Mouse (Mus musculus): Measurements from ENCODE around the gene Lamtor3.
"Not testable (repeated sequence)": the region's sequence is repeated elsewhere in the genome, so short reads cannot be mapped to it uniquely, and the experiment has no call there.

Lamtor3 gene

DNA sequence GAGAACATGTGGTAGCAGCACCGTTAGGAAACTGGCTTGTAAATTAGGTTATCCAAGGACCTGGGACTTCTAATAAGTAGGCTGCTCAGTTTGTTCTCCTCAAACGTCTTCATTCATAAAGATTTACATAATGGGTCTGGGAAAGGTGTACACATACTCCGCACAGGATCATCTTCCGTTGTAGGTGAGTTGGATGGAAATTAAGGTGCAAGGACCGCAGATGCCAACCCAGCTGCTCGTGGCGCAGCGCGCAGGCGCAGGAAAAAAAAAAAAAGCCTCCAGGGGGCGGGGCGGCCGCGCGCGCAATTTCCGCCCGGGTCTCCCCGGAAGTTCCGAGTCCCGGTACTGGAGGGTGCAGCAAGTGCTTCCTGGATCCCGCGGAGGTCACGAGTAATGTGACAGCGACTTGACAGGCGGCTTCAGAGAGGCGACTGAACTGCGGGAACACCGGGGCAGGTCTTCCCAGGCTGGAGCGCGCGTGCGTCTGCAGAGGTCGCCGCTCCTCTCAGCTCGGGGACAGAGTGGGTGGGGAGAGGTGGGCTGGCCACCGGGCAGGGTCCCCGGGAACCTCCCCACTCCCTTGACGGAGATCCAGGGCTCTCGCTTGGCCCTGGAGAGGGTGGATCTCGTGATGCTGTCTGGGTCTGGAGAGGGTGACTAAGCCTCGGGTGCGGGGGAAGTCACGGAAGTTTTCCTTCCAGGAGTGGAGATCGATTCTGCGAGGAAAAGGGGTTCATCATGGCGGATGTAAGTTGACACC is at the start of gene Lamtor3:
Lamtor3 (plus strand) TSS at position 335 of the 760 bp plus-strand sequence.
- DNase-seq: peak; percentile 91

DNA sequence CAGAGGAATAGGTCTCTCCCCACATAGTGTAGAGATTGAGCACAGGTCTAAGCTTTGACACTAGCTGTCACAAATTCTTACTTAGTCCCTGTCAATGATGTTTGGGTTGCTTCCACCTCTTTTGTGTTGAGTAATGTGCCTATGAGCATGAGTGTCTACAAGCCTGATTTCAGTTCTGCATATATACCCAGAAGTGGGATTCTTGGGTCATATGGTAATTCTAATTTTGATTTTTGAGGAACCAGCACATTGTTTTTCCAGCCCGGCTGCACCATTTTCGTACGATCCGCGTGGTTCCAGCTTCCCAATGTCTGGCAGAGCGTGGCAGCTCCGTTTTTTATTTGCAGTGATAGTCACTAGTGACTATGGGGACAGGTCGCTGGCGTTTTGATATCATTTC is 48.9 kb upstream of the Lamtor3 start:
- no peak for DNase-seq

DNA sequence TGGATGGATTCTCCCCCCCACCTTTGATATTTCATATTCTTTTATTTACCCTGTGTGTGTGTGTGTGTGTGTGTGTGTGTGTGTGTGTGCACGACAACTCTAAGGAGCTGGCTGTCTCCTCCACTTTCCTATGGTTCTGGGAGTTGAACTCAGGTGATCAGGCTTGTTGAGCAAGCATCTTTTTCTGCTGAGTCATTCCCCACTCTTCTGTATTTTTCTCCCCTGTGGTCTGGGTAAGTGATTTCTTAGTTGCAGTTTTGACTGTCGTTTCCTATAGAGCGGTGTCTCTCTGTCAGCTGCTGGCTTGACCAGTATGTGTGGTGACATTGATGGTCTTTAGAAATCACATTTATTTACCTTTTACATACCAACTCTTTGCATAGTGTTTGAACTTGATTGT is 39.0 kb upstream of the Lamtor3 start:
- no peak for DNase-seq

DNA sequence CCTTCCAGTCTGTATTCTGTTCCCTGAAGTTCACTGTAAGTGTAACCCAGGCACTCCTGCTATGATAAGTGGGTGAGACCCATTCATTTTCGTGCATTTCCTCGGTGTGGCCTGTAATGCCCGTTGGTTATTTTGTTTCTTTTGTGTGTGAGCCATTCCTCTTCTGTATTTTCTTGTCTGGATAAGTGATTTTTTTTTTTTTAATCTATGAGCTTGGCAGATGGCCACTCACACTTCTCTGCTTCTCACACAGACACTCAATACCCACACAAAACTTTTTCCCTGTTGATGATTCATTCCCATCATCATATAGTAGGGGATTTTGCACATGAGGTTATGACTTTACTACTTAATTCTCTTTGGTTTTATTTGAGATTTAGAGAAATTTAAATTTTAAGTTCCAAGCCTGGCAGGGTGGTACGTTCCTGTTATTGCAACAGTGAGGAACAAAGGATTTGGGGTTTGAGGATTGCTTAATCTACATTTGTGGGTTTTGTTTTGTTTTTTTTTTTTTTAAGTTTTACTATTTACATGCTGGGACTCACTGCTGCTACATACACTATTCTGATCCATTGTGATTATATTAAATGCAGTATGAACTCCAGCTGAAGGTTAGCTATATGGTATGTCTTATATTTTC is 38.1 kb upstream of the Lamtor3 start:
- no peak for DNase-seq

DNA sequence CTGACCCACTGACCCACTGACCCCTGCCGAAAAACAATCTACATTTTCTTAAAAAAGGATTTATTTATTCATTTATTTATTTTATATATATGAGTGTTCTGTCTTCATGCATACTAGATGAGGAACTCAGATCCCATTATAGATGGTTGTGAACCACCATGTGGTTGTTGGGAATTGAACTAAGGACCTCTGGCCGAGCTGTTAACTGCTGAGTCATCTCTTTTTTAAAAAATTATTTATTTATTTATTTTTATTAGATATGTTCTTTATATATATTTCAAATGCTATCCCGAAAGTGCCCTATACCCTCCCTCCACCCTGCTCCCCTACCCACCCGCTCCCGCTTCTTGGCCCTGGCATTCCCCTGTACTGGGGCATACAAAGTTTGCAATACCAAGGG is 37.2 kb upstream of the Lamtor3 start:
- DNase-seq: no peak

DNA sequence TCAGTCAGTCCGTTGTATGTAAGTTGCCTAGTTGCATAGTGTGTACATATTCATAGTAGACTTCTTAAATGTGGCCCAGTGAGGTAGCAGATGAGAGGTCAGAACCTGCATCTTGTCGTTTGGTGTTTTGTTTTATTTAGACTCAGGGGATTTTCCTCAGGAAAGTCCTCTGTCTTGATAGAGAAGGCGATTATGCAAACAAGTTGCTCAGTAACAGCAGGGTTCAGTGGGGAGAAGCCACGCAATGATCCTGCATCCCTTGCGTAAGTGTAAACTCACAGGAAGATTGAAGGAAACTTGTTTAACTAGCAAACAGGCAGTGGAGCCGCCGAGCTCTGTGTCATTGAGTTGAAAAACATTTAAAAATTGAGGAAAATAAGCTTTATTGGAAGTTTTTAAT is 30.3 kb upstream of the Lamtor3 start:
- no peak for DNase-seq

DNA sequence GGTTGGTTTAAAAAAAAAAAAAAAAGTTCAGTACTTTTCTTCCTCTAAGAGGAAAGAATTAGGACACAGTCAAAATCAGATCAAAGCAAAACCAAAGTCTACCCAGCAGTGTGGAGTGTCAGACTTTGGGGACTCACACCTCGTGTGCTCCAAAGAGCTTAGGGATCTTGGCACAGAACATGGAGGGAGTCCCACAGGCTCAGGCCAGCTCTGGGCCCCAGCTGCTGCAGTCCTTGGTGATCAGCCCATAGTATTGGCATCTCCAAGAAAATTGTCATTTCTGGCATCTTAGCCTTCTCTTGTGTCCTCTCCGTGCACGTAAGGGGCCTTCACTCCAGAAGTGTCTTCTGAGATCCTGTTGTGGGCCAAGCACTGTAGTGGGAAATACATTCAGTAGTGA is 27.2 kb upstream of the Lamtor3 start:
- no peak for DNase-seq

DNA sequence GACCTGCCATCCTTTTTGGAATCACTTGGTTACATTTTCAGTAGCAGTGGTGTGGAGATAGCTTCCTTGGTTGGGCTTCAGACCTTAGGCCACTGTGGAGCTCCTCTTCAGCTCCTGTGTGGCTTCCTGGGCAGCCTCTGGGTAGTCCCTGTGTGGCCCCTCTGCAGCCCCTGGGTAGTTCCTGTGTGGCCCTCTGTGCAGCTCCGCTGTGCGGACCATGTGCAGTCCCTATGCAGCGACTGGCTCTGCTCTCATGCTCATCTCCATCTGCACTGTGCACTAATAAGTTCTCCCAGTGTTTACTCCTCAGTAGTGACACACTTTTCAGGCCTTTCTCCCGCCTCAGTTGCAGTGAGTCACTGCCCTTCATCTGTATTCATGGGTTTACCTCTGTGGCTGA is 26.2 kb upstream of the Lamtor3 start:
- DNase-seq: no peak

DNA sequence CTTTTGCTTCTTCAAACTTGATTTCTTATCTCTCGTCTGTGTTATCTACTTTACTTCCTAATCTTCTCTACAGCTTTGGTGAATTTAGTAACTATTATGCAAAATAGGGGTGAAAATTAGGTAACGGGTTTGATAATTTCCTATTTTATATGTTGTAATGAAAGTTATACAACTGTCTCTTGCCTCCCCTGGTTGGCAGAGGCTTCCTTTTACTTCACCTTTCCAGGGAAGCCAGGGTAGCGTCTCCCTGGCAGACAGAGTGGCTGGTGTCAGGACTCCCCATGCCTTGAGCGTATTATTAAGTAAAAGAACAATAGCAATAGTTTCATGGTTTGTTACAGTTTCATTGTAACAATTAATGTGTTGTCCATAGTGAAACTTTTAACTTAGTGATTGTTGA is 24.5 kb upstream of the Lamtor3 start:
- no peak for DNase-seq

DNA sequence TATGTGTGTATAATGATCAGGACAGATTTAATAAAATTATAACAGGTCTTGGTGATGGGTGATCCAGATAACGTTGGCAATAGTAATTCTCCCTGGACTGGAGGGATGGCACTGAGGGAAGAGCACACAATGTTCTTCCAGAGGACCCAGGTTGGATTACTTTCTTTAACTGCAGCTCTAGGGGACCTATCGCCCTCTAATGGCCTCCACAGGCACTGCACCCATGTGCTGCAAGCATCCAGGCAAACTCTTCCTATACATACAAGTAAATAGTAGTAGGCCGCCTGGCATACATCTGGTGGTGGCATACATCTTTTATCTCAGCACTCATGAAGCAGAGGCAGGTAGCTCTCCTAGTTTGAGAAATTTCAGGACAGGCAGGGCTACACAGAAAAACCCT is 23.1 kb upstream of the Lamtor3 start:
- DNase-seq: peak; percentile 39

DNA sequence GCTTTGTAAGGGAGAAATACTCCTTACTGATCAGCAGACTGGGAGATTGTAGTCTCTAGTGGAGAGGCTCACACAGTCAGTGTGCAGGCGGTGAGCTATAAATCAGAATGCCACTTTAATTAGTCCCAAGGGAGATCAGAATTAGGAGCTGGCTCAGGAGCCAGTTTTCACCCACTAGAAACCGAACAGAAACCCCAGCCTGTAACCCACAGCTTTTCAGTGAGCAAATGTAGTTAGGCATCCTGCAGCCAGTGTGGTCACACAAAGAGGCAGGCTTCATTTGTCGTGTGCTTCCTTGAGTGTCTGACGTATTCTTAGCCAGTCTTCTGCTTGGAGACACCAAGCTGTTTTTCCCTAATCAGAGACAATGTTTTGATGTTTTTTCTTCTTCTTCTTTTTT is 21.9 kb upstream of the Lamtor3 start:
- DNase-seq: no peak

DNA sequence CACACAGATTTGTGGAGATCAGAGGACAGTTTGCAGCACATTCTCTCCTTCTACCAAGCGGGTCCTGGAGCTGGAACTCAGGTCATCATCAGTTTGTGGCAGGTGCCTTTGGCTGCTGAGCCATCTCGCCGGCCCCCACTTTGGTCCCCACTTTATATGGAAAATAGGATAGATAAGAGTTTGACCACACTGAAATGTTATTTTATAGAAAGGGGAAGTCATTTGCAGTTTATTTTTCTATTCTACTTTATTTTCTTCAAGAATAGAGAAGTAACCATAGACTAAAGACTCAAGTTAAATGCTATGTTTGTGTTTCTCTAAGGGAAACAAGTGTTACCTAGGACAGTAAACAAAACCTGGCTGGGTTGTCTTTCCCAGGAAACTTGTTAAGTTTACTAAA is 21.4 kb upstream of the Lamtor3 start:
- DNase-seq: no peak

DNA sequence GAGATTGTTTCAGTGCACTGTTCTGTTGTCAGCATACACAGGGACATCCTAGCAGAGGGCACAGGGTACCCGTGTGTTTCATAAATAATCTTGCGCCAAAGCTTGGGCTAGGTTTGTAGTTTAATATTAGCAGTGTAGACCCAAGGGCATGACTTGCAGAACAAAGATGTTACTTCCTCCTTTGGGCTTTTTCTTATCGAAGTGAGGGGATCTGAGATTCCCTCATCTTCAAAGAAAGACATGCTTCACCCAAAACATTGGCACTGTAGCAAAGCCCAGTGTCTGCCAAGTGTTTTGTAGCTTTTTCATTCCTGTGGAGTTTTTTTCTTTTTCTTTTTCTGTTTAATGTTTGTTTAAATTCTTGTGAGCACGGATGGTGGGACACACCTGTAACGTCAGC is 20.6 kb upstream of the Lamtor3 start:
- no peak for DNase-seq

DNA sequence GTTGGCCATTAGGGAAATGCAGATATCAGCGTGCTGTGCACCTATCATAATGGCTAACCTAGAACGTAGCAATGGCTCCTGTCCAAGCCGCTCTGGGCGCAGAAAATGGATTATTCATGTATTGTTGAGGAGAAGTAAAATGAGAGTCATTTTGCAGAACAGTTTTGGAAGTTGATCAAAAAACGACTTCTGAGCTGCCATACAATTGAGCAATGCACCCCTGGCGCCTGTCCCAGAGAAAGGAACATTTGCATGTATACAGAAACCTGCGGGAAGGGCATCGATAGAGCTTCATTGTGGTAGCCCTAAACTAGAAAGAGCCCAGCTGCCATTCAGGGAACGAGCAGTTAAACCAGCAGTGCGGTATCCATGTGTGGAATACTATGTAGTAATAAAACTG is 18.2 kb upstream of the Lamtor3 start:
- DNase-seq: no peak

DNA sequence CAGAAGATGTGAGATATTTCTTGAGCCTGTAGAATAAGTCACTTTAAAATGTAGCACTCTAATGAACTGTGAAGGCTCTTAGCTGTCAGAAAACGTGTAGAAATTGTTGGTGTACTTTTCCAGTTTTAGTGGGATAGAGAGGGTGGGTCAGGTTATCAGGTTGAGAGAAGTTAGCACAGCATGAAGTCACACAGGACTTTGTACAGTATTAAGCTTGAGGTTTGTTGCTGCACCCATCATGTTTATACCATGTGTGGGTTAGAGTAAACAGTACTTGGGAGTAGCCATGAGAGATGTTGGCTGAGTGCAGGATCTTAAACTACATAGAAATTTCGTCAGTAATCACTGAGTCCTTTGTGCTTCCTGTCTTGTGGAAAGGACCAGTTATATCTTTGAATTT is 5.2 kb upstream of the Lamtor3 start:
- DNase-seq: no peak

DNA sequence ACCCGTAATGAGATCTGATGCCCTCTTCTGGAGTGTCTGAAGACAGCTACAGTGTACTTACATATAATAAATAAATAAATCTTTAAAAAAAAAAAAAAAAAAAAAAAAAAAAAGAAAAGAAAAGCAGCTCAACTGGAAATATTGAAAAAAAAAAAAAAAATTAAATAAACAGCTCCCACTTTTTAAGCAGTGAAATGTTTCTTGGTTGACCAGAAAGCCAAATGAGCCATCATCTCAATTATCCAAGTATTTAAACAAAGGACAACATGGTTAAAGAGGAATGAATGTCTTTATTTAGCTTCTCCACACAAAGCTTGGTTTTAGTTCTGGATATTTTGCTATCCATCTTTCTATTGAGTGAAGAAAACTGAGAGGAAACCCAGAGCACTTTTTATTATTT is 3.7 kb upstream of the Lamtor3 start:
- DNase-seq: not testable (repeated sequence)

DNA sequence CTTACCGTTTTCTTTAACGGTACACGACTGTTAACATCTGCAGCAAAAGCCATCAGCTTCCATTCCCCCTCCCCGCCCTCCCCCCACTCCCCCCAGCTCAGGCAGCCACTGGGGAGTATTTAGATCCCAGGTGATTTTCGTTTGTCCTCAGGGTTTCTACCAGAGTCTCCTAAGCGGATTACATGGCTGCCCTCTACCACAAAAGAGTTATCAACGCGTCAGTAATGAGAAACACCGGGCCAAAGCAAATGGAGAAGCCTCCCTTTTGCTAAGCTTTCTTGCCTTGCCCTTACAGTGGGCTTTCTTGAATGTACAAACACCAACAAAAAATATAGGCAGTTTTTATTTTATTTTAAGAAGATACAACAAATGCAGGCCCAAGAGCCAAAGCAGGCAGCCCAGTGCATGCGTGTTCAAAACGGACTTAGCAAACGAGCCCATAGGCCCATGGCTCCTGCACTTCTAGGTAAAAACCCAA is 573 bp upstream of the Lamtor3 start:
- DNase-seq: no peak

DNA sequence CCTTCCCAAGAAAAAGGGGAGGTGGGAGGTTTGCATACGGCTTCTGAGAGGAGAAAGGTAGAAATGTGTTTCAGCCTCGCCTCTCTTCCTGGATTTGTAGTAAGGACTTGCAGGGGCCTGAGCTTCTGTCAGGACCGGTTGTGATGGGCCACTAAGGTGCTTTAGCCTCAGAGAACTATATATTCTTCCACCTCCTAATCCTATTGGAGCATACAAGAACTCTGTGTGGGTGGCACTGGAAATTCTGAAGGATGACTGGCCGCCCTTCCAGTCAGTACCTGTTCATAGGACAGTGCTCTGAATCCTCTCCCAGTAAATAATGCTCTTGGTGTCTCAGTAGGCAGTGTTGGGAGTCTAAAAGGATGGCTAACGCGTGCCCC is 616 bp downstream of the Lamtor3 start:
- peak; percentile 9 for DNase-seq

DNA sequence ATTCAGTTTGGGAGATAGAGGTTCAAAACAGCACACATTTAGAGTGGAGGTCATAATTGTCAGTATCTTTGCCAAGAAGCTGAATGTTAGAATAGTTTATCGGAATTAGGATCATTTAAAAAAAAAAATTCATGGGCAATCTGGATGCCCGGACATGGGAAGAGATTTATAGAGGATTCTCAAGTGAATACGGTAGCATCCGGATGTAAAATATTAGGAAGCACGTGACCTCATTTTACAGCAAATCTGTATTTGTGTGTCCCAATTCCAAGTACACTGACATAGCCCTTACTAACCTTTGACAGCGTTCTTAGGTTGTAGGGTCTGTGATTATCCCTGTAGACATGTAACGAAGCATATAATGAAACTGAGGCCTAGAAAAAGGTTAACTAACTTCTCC is 1.1 kb downstream of the Lamtor3 start:
- DNase-seq: no peak

DNA sequence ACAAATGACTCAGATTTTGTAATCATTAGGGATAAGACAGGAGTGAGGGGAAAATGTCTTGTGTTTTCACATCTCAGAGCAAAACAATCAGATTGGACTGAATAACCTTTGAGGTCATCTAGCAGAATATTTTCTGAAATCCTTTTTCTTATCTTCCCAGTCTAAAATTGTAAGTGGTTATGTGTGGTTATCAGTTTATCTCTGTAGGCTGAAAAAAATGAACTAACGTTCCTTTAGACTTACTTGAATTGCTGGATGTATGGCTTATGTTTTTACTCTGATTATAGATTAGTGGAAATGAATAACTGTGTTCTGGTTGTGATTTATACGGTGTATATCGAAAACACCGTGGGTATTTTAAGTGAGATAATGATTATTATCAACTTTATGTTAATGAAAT is 2.3 kb downstream of the Lamtor3 start:
- no peak for DNase-seq

DNA sequence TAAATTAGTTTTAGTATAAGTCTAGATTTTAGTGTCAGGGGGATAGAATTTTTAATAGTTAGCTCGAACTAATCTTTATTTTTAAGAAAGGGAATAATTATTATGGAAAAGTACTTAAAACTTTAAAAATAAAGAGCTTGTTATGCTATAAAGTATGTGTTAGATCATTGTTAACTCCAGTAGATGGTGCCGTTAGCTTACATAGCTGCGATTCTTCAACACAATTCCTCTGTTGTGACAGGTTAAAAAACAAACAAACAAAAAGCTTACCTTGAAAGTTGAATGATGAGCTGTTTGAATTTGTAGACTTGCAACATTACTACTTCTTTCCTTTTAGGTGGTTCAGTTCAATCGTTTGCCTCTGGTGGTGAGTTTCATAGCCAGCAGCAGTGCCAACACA is 8.7 kb downstream of the Lamtor3 start:
- DNase-seq: no peak

DNA sequence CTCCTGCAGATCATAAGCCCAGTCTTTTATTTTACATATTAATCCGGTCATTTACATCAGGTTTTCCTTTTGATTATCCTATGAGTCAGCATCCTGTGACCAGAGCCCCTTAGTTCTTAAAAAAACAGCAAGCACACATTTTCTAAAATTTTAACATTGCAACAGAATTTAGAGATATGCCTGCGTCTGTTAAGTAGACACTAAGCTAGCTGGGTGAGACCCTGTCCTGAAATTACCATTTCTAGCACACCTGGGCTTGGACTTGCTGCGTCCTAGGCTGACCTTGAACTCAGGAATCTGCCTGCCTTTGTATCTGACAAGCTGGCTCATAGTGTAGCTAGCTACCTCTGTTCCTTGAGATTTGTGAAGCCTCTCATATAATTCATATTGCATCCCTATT is 11.6 kb downstream of the Lamtor3 start:
- no peak for DNase-seq

DNA sequence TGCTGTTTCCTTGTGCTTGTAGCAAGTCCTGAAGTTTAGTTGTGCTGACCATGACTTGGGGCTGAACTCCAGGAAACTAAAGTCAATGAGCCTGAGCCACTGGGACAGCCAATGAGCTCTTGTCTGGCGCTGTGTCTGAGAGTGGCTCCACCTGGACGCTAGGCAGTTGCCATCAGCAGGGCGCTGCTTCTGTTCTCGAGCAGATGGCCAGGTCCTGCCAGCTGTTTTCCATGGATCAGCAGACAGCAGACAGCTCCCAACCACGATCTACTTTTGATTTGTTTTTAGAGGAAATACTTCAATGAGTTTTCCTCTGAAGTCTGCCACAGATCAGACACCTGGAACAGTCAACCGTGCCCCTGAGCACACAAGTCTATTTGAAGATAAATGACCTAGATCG is 14.4 kb downstream of the Lamtor3 start:
- DNase-seq: no peak

DNA sequence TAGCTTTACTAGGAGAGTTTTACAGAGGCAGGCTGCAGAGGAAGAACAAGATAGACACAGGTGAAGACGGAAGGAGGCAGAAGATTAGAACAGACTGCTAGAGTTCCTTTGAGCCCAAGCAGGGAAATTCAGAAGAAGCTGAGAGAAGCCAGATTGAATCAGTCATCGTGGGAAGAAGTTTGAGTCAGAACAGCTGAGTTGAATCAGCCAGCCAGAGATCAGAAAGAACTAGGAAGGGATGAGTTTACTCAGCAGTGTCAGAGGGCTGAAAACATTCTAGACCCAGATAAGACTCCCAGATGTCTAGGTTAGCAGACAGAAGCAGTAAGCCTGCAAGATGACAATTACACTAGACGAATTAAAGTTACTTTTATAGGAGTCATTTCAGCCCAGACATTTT is 15.7 kb downstream of the Lamtor3 start:
- no peak for DNase-seq
